In genomic region chr10:40447295-40447694, GRCm38 (mm10) we compare ENCODE assay signal across 12 mouse cellular contexts.
DNase-seq lines count a peak whose midpoint lies in the region; ATAC-seq and TF ChIP-seq lines count a peak whose summit lies in the region.
"Had no signal": no experiment of that assay in that cellular context is flagged by ENCODE, and none has a peak within 500 bp of the region (broad histone marks: within the 10 kb centered on the region; RNA-seq: fewer than 3 reads in every experiment).

No protein-coding gene starts in this region.

- peak overlapping the region; percentile 10; the same call in 1 of the 2 replicates for H3K27ac ChIP-seq in heart, postnatal 0 days (ENCODE audit: low read depth)
- H3K27ac ChIP-seq in thymus, adult 2 months (ENCODE audit: control insufficient read depth, insufficient read depth, low read length): peak overlapping the region; percentile 52; the same call in 1 of the 2 replicates
- 0 out of 2 replicates have a peak overlapping the region, but pooled peaks have one; percentile 12 for H3K27ac ChIP-seq in liver, postnatal 0 days (ENCODE audit: low read depth)
- H3K27ac ChIP-seq: limb, embryonic 10.5 days; midbrain, embryonic 12.5 days had no signal

- ATAC-seq in heart, postnatal 0 days (ENCODE audit: insufficient read depth, low read depth): no peak
- ATAC-seq in liver, postnatal 0 days: no peak

- no peak for DNase-seq in heart, postnatal 0 days (ENCODE audit: low spot score)
- DNase-seq in heart, adult 8-10 months (ENCODE audit: low spot score): no peak
- DNase-seq in thymus, adult 2 months: no peak
- DNase-seq in thymus, postnatal 4 days: no peak
- DNase-seq in liver, postnatal 0 days: no peak
- no peak for DNase-seq in T-cell, adult 2 months (ENCODE audit: low spot score)
- no peak for DNase-seq in kidney, adult 11 months
- no peak for DNase-seq in urinary bladder, adult 18-20 months (ENCODE audit: low spot score in 2 of 2)
- DNase-seq: cerebellum, postnatal 36 days; kidney, postnatal 4 days had no signal

- H3K4me3 ChIP-seq in heart, postnatal 0 days (ENCODE audit: low read depth, low read length): no peak overlapping the region
- no peak overlapping the region for H3K4me3 ChIP-seq in thymus, adult 2 months (ENCODE audit: control insufficient read depth, insufficient read depth, low read length)
- no peak overlapping the region for H3K4me3 ChIP-seq in liver, postnatal 0 days (ENCODE audit: low read depth, low read length)
- H3K4me3 ChIP-seq: limb, embryonic 10.5 days; midbrain, embryonic 12.5 days had no signal

- no peaks in the 10 kb centered on the region for H3K9me3 ChIP-seq in heart, postnatal 0 days (replicated peaks; ENCODE audit: control insufficient read depth, low read length)
- no peaks in the 10 kb centered on the region for H3K9me3 ChIP-seq in liver, postnatal 0 days (ENCODE audit: low read length)
- H3K9me3 ChIP-seq: limb, embryonic 10.5 days; midbrain, embryonic 12.5 days had no signal

- H3K9ac ChIP-seq in heart, postnatal 0 days (replicated peaks; ENCODE audit: low read depth, low read length): no peak overlapping the region
- no peak overlapping the region for H3K9ac ChIP-seq in liver, postnatal 0 days (replicated peaks)
- H3K9ac ChIP-seq: midbrain, embryonic 12.5 days had no signal

- TF ChIP-seq POLR2A in thymus, adult 2 months (IDR thresholded peaks at IDR 0.05; ENCODE audit: control insufficient read depth, extremely low read depth, insufficient read depth, low read length, poor library complexity): no peak

- H3K4me2 ChIP-seq in heart, postnatal 0 days (ENCODE audit: low read depth, low read length): no peak overlapping the region
- no peak overlapping the region for H3K4me2 ChIP-seq in liver, postnatal 0 days (ENCODE audit: low read depth, low read length)
- H3K4me2 ChIP-seq: midbrain, embryonic 12.5 days had no signal

- TF ChIP-seq CTCF in heart, postnatal 0 days (IDR thresholded peaks at IDR 0.05; ENCODE audit: low read depth): no peak
- no peak for TF ChIP-seq CTCF in thymus, adult 2 months (IDR thresholded peaks at IDR 0.05; ENCODE audit: borderline replicate concordance, control insufficient read depth, extremely low read depth, insufficient read depth, low read length, poor library complexity)
- no peak for TF ChIP-seq CTCF in liver, postnatal 0 days (IDR thresholded peaks at IDR 0.05; ENCODE audit: low read depth)

- peaks cover 7% of the 10 kb centered on the region for H3K4me1 ChIP-seq in heart, postnatal 0 days (ENCODE audit: control insufficient read depth, insufficient read depth)
- H3K4me1 ChIP-seq in thymus, adult 2 months (replicated peaks; ENCODE audit: control insufficient read depth, insufficient read depth, low read length): peaks cover 25% of the 10 kb centered on the region
- H3K4me1 ChIP-seq in liver, postnatal 0 days (ENCODE audit: insufficient read depth): peaks cover 21% of the 10 kb centered on the region

- H3K27me3 ChIP-seq in heart, postnatal 0 days (ENCODE audit: control insufficient read depth, insufficient read depth, low read length): no peaks in the 10 kb centered on the region
- no peaks in the 10 kb centered on the region for H3K27me3 ChIP-seq in thymus, adult 2 months (ENCODE audit: control insufficient read depth, insufficient read depth, low read length)
- no peaks in the 10 kb centered on the region for H3K27me3 ChIP-seq in liver, postnatal 0 days (ENCODE audit: insufficient read depth, low read length)
- H3K27me3 ChIP-seq: midbrain, embryonic 12.5 days had no signal

- WGBS in heart, postnatal 0 days: 68% methylated on average over 3 of the region's 3 CpGs
- WGBS in thymus, adult 2 months: 57% methylated on average over 3 of the region's 3 CpGs
- 52% methylated on average over 3 of the region's 3 CpGs for WGBS in liver, postnatal 0 days (ENCODE audit: insufficient replicate concordance)

- H3K36me3 ChIP-seq in heart, postnatal 0 days (replicated peaks; ENCODE audit: control insufficient read depth, insufficient read depth, low read length): no peaks in the 10 kb centered on the region
- H3K36me3 ChIP-seq in thymus, adult 2 months (ENCODE audit: control insufficient read depth, insufficient read depth, low read length): no peaks in the 10 kb centered on the region
- no peaks in the 10 kb centered on the region for H3K36me3 ChIP-seq in liver, postnatal 0 days (replicated peaks; ENCODE audit: insufficient read depth, low read length)
- H3K36me3 ChIP-seq: limb, embryonic 10.5 days; midbrain, embryonic 12.5 days had no signal

- TF ChIP-seq EP300 in heart, postnatal 0 days (IDR thresholded peaks at IDR 0.05; ENCODE audit: low read depth): no peak
- TF ChIP-seq EP300 in liver, postnatal 0 days (IDR thresholded peaks at IDR 0.05; ENCODE audit: low read depth): no peak
